Mouse (Mus musculus): ENCODE results near the gene Gal3st3. TPM values are rescaled to one million over a fixed set of nuclear protein-coding genes. Genes with fewer than 3 reads are reported as not detected.
A peak's percentile ranks its signal among the peaks of the same experiment; 100 is the strongest.

Gene Gal3st3
- 0.08 TPM in 1 of 2 replicates, not detected in the other for polyA plus RNA-seq (2015; fragmentation: Nextera tagmentation; extraction: Ambion mirVana)

GRCm38 (mm10) chr19:5297903-5298800, at the start of gene Gal3st3:
Gal3st3 (plus strand) TSS chr19:5298331.
- no peak within 1 kb of the TSS for H3K4me3 ChIP-seq (ENCODE audit: low read depth, low read length)
- peaks cover 3% of the 10 kb centered on the region for H3K36me3 ChIP-seq (ENCODE audit: control insufficient read depth, insufficient read depth)
- H3K27ac ChIP-seq (ENCODE audit: low read length) = no peak within 1 kb of the TSS
- H3K9me3 ChIP-seq (replicated peaks; ENCODE audit: control insufficient read depth, low read length) = no peaks in the 10 kb centered on the region
- 0 out of 2 replicates have a peak within 1 kb of the TSS, but pooled peaks have one; percentile 21 for H3K4me2 ChIP-seq (ENCODE audit: low read depth, low read length)
- no peak for ATAC-seq (ENCODE audit: low read depth)
- 0 out of 2 replicates have a peak within 1 kb of the TSS, but pooled peaks have one; percentile 13 for H3K9ac ChIP-seq (ENCODE audit: low read depth, low read length)
- H3K27me3 ChIP-seq (ENCODE audit: control insufficient read depth, insufficient read depth, low read depth, low read length) = peaks cover 16% of the 10 kb centered on the region
- WGBS (ENCODE audit: insufficient replicate concordance) = 23% methylated on average over 32 of the region's 32 CpGs
- peaks cover 18% of the 10 kb centered on the region for H3K4me1 ChIP-seq (ENCODE audit: control insufficient read depth, low read depth, low read length)

GRCm38 (mm10) chr19:5257140-5257539, 41.0 kb upstream of the Gal3st3 start:
- WGBS (ENCODE audit: insufficient replicate concordance) = 12% methylated on average over 3 of the region's 3 CpGs
- Histone ChIP-seq H3K36me3 (ENCODE audit: control insufficient read depth, insufficient read depth) (no peaks in the 10 kb centered on the region), H3K4me2 (ENCODE audit: low read depth, low read length) (no peak overlapping the region; the same call in 1 of the 2 replicates), H3K4me1 (ENCODE audit: control insufficient read depth, low read depth, low read length) (no peaks in the 10 kb centered on the region), H3K27me3 (ENCODE audit: control insufficient read depth, insufficient read depth, low read depth, low read length) (no peaks in the 10 kb centered on the region), H3K9ac (ENCODE audit: low read depth, low read length) (no peak overlapping the region; the same call in 1 of the 2 replicates), H3K27ac (ENCODE audit: low read length) (peak overlapping the region; percentile 50; the same call in 1 of the 2 replicates), H3K9me3 (replicated peaks; ENCODE audit: control insufficient read depth, low read length) (no peaks in the 10 kb centered on the region), H3K4me3 (ENCODE audit: low read depth, low read length) (no peak overlapping the region)
- ATAC-seq (ENCODE audit: low read depth) = no peak

GRCm38 (mm10) chr19:5267015-5267414, 31.1 kb upstream of the Gal3st3 start:
- no peaks in the 10 kb centered on the region for H3K27me3 ChIP-seq (ENCODE audit: control insufficient read depth, insufficient read depth, low read depth, low read length)
- peak; percentile 80 for ATAC-seq (ENCODE audit: low read depth)
- H3K9me3 ChIP-seq (replicated peaks; ENCODE audit: control insufficient read depth, low read length) = no peaks in the 10 kb centered on the region
- no peak overlapping the region for H3K4me3 ChIP-seq (ENCODE audit: low read depth, low read length)
- peak overlapping the region; percentile 25; the same call in 1 of the 2 replicates for H3K9ac ChIP-seq (ENCODE audit: low read depth, low read length)
- H3K4me2 ChIP-seq (ENCODE audit: low read depth, low read length) = peak overlapping the region; percentile 31
- 46% methylated on average over 5 of the region's 5 CpGs for WGBS (ENCODE audit: insufficient replicate concordance)
- peaks cover 44% of the 10 kb centered on the region for H3K4me1 ChIP-seq (ENCODE audit: control insufficient read depth, low read depth, low read length)
- H3K36me3 ChIP-seq (ENCODE audit: control insufficient read depth, insufficient read depth) = no peaks in the 10 kb centered on the region
- H3K27ac ChIP-seq (ENCODE audit: low read length) = peak overlapping the region; percentile 75

- no peak for ATAC-seq (ENCODE audit: low read depth)
Measured at GRCm38 (mm10) chr19:5268017-5268416, 30.1 kb upstream of the Gal3st3 start.

GRCm38 (mm10) chr19:5268875-5269274, 29.3 kb upstream of the Gal3st3 start:
- Histone ChIP-seq H3K36me3 (ENCODE audit: control insufficient read depth, insufficient read depth) (peaks cover under 1% of the 10 kb centered on the region; the same call in 1 of the 2 replicates), H3K9ac (ENCODE audit: low read depth, low read length) (no peak overlapping the region), H3K4me2 (ENCODE audit: low read depth, low read length) (peak overlapping the region; percentile 10; the same call in 1 of the 2 replicates), H3K4me1 (ENCODE audit: control insufficient read depth, low read depth, low read length) (peaks cover 57% of the 10 kb centered on the region), H3K9me3 (replicated peaks; ENCODE audit: control insufficient read depth, low read length) (no peaks in the 10 kb centered on the region), H3K27me3 (ENCODE audit: control insufficient read depth, insufficient read depth, low read depth, low read length) (no peaks in the 10 kb centered on the region), H3K4me3 (ENCODE audit: low read depth, low read length) (no peak overlapping the region), H3K27ac (ENCODE audit: low read length) (peak overlapping the region; percentile 78; the same call in 1 of the 2 replicates)
- ATAC-seq (ENCODE audit: low read depth) = peak; percentile 7; the same call in 1 of the 2 replicates
- WGBS (ENCODE audit: insufficient replicate concordance) = 23% methylated on average over 3 of the region's 3 CpGs

More at GRCm38 (mm10) chr19:5268017-5268416, 30.1 kb upstream of the Gal3st3 start:
- Histone ChIP-seq H3K4me1 (ENCODE audit: control insufficient read depth, low read depth, low read length) (peaks cover 50% of the 10 kb centered on the region), H3K4me2 (ENCODE audit: low read depth, low read length) (0 out of 2 replicates have a peak overlapping the region, but pooled peaks have one; percentile 24), H3K9ac (ENCODE audit: low read depth, low read length) (no peak overlapping the region), H3K36me3 (ENCODE audit: control insufficient read depth, insufficient read depth) (no peaks in the 10 kb centered on the region), H3K4me3 (ENCODE audit: low read depth, low read length) (no peak overlapping the region), H3K9me3 (replicated peaks; ENCODE audit: control insufficient read depth, low read length) (no peaks in the 10 kb centered on the region), H3K27ac (ENCODE audit: low read length) (peak overlapping the region; percentile 50; the same call in 1 of the 2 replicates), H3K27me3 (ENCODE audit: control insufficient read depth, insufficient read depth, low read depth, low read length) (no peaks in the 10 kb centered on the region)

GRCm38 (mm10) chr19:5269392-5269791, 28.7 kb upstream of the Gal3st3 start:
- peak; percentile 19 for ATAC-seq (ENCODE audit: low read depth)
- Histone ChIP-seq H3K27me3 (ENCODE audit: control insufficient read depth, insufficient read depth, low read depth, low read length) (no peaks in the 10 kb centered on the region), H3K27ac (ENCODE audit: low read length) (peak overlapping the region; percentile 49), H3K9ac (ENCODE audit: low read depth, low read length) (no peak overlapping the region), H3K4me2 (ENCODE audit: low read depth, low read length) (peak overlapping the region; percentile 22; the same call in 1 of the 2 replicates), H3K4me1 (ENCODE audit: control insufficient read depth, low read depth, low read length) (peaks cover 60% of the 10 kb centered on the region), H3K4me3 (ENCODE audit: low read depth, low read length) (no peak overlapping the region), H3K9me3 (replicated peaks; ENCODE audit: control insufficient read depth, low read length) (no peaks in the 10 kb centered on the region), H3K36me3 (ENCODE audit: control insufficient read depth, insufficient read depth) (peaks cover 5% of the 10 kb centered on the region)
- 18% methylated on average over 5 of the region's 5 CpGs for WGBS (ENCODE audit: insufficient replicate concordance)

- H3K9ac ChIP-seq (ENCODE audit: low read depth, low read length) = peak overlapping the region; percentile 83; the same call in 1 of the 2 replicates
- H3K4me2 ChIP-seq (ENCODE audit: low read depth, low read length) = peak overlapping the region; percentile 100
- peaks cover 14% of the 10 kb centered on the region for H3K36me3 ChIP-seq (ENCODE audit: control insufficient read depth, insufficient read depth)
- H3K27me3 ChIP-seq (ENCODE audit: control insufficient read depth, insufficient read depth, low read depth, low read length) = no peaks in the 10 kb centered on the region
- no peak overlapping the region; the same call in 1 of the 2 replicates for H3K27ac ChIP-seq (ENCODE audit: low read length)
- H3K9me3 ChIP-seq (replicated peaks; ENCODE audit: control insufficient read depth, low read length) = no peaks in the 10 kb centered on the region
- peak overlapping the region; percentile 85 for H3K4me3 ChIP-seq (ENCODE audit: low read depth, low read length)
- no peak for ATAC-seq (ENCODE audit: low read depth)
- H3K4me1 ChIP-seq (ENCODE audit: control insufficient read depth, low read depth, low read length) = peaks cover 56% of the 10 kb centered on the region
- WGBS (ENCODE audit: insufficient replicate concordance) = 25% methylated on average over 1 of the region's 1 CpGs
Measured at GRCm38 (mm10) chr19:5271430-5271829, 26.7 kb upstream of the Gal3st3 start.

GRCm38 (mm10) chr19:5272326-5272795, 25.8 kb upstream of the Gal3st3 start:
- H3K9me3 ChIP-seq (replicated peaks; ENCODE audit: control insufficient read depth, low read length) = no peaks in the 10 kb centered on the region
- peaks cover 46% of the 10 kb centered on the region for H3K4me1 ChIP-seq (ENCODE audit: control insufficient read depth, low read depth, low read length)
- H3K36me3 ChIP-seq (ENCODE audit: control insufficient read depth, insufficient read depth) = peaks cover 19% of the 10 kb centered on the region
- peak; percentile 20; the same call in 1 of the 2 replicates for ATAC-seq (ENCODE audit: low read depth)
- under 1% methylated on average over 25 of the region's 30 CpGs for WGBS (ENCODE audit: insufficient replicate concordance)
- H3K4me2 ChIP-seq (ENCODE audit: low read depth, low read length) = peak overlapping the region; percentile 100
- peak overlapping the region; percentile 85 for H3K4me3 ChIP-seq (ENCODE audit: low read depth, low read length)
- H3K27me3 ChIP-seq (ENCODE audit: control insufficient read depth, insufficient read depth, low read depth, low read length) = no peaks in the 10 kb centered on the region
- H3K27ac ChIP-seq (ENCODE audit: low read length) = peak overlapping the region; percentile 79
- peak overlapping the region; percentile 83 for H3K9ac ChIP-seq (ENCODE audit: low read depth, low read length)
